Mouse (Mus musculus) MEL (cell line): ENCODE results near the gene Mfap3.

Experiments
- EP300 ChIP-seq, 2 experiments: IDR thresholded peaks; 2 replicates each; pipeline ENCODE4 v1.6.1; 2011; ENCODE audit warnings: improper control_type of control experiment in 2 of 2, low read length in 2 of 2, low read depth in 1 of 2, mild to moderate bottlenecking in 1 of 2
- GATA1 ChIP-seq: IDR thresholded peaks from 2 replicates; pipeline ENCODE4 v1.6.1; 2011; ENCODE audit warnings: low read depth, low read length, improper control_type of control experiment
- UBTF ChIP-seq: IDR thresholded peaks from 2 replicates; pipeline ENCODE4 v1.6.1; 2012; ENCODE audit warnings: low read depth, mild to moderate bottlenecking, inconsistent platforms, low read length, improper control_type of control experiment, moderate library complexity, borderline replicate concordance; ENCODE audit not compliant: insufficient read depth
- ZC3H11A ChIP-seq: IDR thresholded peaks from 2 replicates; pipeline ENCODE4 v1.6.1; 2012; ENCODE audit warnings: low read depth, mild to moderate bottlenecking, inconsistent platforms, low read length, improper control_type of control experiment
- ZMIZ1 ChIP-seq: IDR thresholded peaks from 2 replicates; pipeline ENCODE4 v1.6.1; 2012; ENCODE audit warnings: low read depth, mild to moderate bottlenecking, inconsistent platforms, low read length, improper control_type of control experiment, moderate library complexity

- TF ChIP-seq UBTF = no peak
- TF ChIP-seq ZMIZ1 = no peak
- TF ChIP-seq GATA1 = no peak
- no peak for TF ChIP-seq EP300 (IDR thresholded peaks at IDR 0.05; ENCODE audit: low read depth in 1 of 2, low read length in 2 of 2)
- no peak for TF ChIP-seq ZC3H11A
These were observed 48.4 kb upstream of the Mfap3 start for GRCm38 (mm10) chr11:57470056-57470455.
